Mouse (Mus musculus): ENCODE measurements at regions not wholly inside any gene's neighbourhood (a gene's known extent, or its start where the extent isn't known, plus 50 kb on each side); places are given as distances from the start of the nearest gene placed in this dataset.

DNA sequence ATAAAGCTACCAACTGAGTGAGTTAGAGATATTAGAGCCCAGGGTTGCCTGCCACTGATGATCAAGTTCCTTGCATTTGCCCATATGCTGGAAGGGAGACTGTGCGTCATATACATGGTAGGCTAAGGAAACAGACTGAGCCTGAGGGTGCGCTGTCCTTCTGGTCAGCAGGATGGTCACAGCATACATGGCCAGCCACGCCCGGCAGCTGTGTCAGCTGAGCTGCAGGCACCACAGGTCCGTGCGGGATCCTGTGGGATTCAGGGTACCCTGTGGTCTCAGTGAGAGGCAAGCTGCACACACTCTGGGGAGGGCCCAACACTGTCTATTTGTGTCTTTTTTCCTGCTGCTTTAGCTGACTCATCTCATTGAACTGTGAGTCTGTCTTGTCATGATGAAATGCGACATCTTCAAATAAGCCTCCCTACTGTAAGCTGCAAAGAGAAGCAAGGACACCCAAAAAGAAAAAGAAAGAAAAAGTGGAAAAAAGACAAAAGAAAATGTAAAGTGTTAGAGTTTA lies 131.3 kb upstream of the Fmo9 start:
- Histone ChIP-seq H3K27me3 (ENCODE audit: insufficient read depth, low read length) (no peaks in the 10 kb centered on the region), H3K4me1 (ENCODE audit: insufficient read depth, low read length) (no peaks in the 10 kb centered on the region), H3K27ac (ENCODE audit: low read depth, low read length) (no peak overlapping the region), H3K4me3 (ENCODE audit: low read depth, low read length) (no peak overlapping the region), H3K36me3 (ENCODE audit: insufficient read depth, low read length) (no peaks in the 10 kb centered on the region), H3K4me2 (ENCODE audit: low read depth, low read length, poor library complexity, severe bottlenecking) (no peak overlapping the region), H3K9me3 (ENCODE audit: low read length) (no peaks in the 10 kb centered on the region), H3K9ac (replicated peaks; ENCODE audit: low read length, poor library complexity, severe bottlenecking) (no peak overlapping the region)
- DNase-seq (ENCODE audit: low spot score) = no peak
- TF ChIP-seq CTCF (IDR thresholded peaks at IDR 0.05) = no peak
- ATAC-seq (ENCODE audit: low FRiP score) = no peak
- 88% methylated on average over 7 of the region's 7 CpGs for WGBS

DNA sequence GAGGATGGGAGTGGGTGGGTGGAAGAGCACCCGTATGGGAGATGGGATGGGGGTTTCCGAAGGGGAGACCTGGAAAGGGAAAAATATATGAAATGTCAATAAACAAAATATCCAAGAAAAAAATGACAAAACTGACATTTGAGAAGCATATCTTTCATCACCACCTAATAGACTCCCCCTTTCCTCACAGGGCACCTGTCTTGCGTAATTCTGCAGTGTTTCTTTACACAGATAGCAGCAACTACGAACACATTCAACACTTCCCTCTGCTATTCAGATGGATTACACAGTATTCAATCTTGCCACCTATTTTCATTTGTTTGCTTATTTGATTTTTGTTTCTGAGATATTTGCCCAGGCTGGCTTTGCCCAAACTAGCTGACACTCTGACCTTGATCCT lies 136.3 kb upstream of the Fmo9 start:
- Histone ChIP-seq H3K9me3 (ENCODE audit: low read length) (no peaks in the 10 kb centered on the region), H3K36me3 (ENCODE audit: insufficient read depth, low read length) (no peaks in the 10 kb centered on the region), H3K27me3 (ENCODE audit: insufficient read depth, low read length) (no peaks in the 10 kb centered on the region), H3K9ac (replicated peaks; ENCODE audit: low read length, poor library complexity, severe bottlenecking) (no peak overlapping the region), H3K4me2 (ENCODE audit: low read depth, low read length, poor library complexity, severe bottlenecking) (no peak overlapping the region), H3K27ac (ENCODE audit: low read depth, low read length) (no peak overlapping the region), H3K4me3 (ENCODE audit: low read depth, low read length) (no peak overlapping the region), H3K4me1 (ENCODE audit: insufficient read depth, low read length) (no peaks in the 10 kb centered on the region)
- ATAC-seq (ENCODE audit: low FRiP score) = no peak
- WGBS = 96% methylated on average over 4 of the region's 4 CpGs
- no peak for DNase-seq (ENCODE audit: low spot score)
- TF ChIP-seq CTCF (IDR thresholded peaks at IDR 0.05) = no peak

DNA sequence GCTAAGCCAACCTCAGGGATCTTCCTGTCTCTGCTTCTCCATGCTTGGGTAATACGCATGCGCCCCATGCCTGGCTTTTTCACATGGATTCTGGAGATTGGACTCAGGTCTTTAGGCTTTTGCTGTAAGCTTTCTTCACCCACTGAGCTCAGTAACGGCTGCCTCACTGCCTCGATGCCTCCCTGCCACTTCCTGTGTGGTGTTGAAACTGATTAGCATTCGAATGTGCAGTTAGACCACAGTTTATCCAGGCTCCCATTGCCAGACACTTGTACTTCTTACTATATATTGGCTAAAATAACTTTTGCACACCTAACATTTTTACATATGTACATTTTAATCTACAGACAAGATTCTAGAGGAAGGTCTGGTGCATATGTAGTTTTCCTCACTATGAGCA lies 137.0 kb upstream of the Fmo9 start:
- H3K9me3 ChIP-seq (ENCODE audit: low read length) = no peaks in the 10 kb centered on the region
- ATAC-seq (ENCODE audit: low FRiP score) = no peak
- no peak for TF ChIP-seq CTCF (IDR thresholded peaks at IDR 0.05)
- no peak for DNase-seq (ENCODE audit: low spot score)
- no peak overlapping the region for H3K27ac ChIP-seq (ENCODE audit: low read depth, low read length)
- H3K9ac ChIP-seq (replicated peaks; ENCODE audit: low read length, poor library complexity, severe bottlenecking) = no peak overlapping the region
- no peak overlapping the region for H3K4me3 ChIP-seq (ENCODE audit: low read depth, low read length)
- 67% methylated on average over 5 of the region's 5 CpGs for WGBS
- H3K36me3 ChIP-seq (ENCODE audit: insufficient read depth, low read length) = no peaks in the 10 kb centered on the region
- H3K27me3 ChIP-seq (ENCODE audit: insufficient read depth, low read length) = no peaks in the 10 kb centered on the region
- no peak overlapping the region for H3K4me2 ChIP-seq (ENCODE audit: low read depth, low read length, poor library complexity, severe bottlenecking)
- H3K4me1 ChIP-seq (ENCODE audit: insufficient read depth, low read length) = no peaks in the 10 kb centered on the region

DNA sequence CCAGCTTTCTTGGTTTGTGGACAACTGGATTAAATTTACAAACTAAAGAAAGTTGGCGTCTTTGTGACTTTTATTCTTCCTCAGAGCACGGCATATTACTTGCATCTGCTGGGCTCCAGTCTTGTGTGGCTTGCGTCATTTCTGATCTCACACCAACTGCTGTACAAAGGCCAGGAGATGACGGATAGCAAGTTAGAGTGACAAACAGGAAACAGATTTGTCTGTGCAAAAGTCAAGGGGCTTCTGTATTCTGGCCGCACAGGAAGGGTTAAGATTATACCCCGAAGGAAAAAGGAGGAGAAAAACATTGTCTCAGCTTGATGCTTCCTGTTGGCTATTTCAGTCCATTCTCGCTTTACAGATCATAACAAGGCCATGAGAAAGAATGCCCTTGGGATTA lies 137.8 kb upstream of the Fmo9 start:
- ATAC-seq (ENCODE audit: low FRiP score) (no peak), DNase-seq (ENCODE audit: low spot score) (no peak)
- TF ChIP-seq CTCF (IDR thresholded peaks at IDR 0.05) = no peak
- H3K9me3 ChIP-seq (ENCODE audit: low read length) = no peaks in the 10 kb centered on the region
- H3K9ac ChIP-seq (replicated peaks; ENCODE audit: low read length, poor library complexity, severe bottlenecking) = no peak overlapping the region
- no peak overlapping the region for H3K4me3 ChIP-seq (ENCODE audit: low read depth, low read length)
- no peaks in the 10 kb centered on the region for H3K4me1 ChIP-seq (ENCODE audit: insufficient read depth, low read length)
- no peak overlapping the region for H3K4me2 ChIP-seq (ENCODE audit: low read depth, low read length, poor library complexity, severe bottlenecking)
- no peaks in the 10 kb centered on the region for H3K36me3 ChIP-seq (ENCODE audit: insufficient read depth, low read length)
- no peak overlapping the region for H3K27ac ChIP-seq (ENCODE audit: low read depth, low read length)
- H3K27me3 ChIP-seq (ENCODE audit: insufficient read depth, low read length) = no peaks in the 10 kb centered on the region
- 77% methylated on average over 7 of the region's 7 CpGs for WGBS

DNA sequence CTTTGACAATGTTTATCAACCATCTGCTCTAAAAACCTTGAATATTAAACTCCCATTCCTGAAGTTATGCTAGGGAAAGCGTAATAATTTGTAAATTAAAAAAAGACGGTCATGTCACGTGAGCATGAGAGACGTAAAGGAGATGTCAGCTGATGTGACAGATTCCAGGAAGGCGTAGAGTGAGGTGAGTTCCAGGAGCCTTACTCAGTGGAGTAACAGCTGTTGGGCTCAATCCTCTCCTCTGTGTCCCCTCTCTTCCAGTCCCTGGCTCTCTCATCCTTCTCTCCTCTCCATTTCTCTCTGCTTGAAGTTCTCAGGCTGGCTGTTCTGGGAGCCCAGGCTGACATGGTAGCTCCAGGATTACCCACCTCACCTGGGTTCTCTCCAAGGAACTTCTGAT lies 138.4 kb upstream of the Fmo9 start:
- Histone ChIP-seq H3K4me1 (ENCODE audit: insufficient read depth, low read length) (no peaks in the 10 kb centered on the region), H3K27me3 (ENCODE audit: insufficient read depth, low read length) (no peaks in the 10 kb centered on the region), H3K27ac (ENCODE audit: low read depth, low read length) (no peak overlapping the region), H3K9ac (replicated peaks; ENCODE audit: low read length, poor library complexity, severe bottlenecking) (no peak overlapping the region), H3K9me3 (ENCODE audit: low read length) (no peaks in the 10 kb centered on the region), H3K4me2 (ENCODE audit: low read depth, low read length, poor library complexity, severe bottlenecking) (no peak overlapping the region), H3K36me3 (ENCODE audit: insufficient read depth, low read length) (no peaks in the 10 kb centered on the region), H3K4me3 (ENCODE audit: low read depth, low read length) (no peak overlapping the region)
- ATAC-seq (ENCODE audit: low FRiP score) (no peak), DNase-seq (ENCODE audit: low spot score) (no peak)
- no peak for TF ChIP-seq CTCF (IDR thresholded peaks at IDR 0.05)
- 94% methylated on average over 5 of the region's 5 CpGs for WGBS

DNA sequence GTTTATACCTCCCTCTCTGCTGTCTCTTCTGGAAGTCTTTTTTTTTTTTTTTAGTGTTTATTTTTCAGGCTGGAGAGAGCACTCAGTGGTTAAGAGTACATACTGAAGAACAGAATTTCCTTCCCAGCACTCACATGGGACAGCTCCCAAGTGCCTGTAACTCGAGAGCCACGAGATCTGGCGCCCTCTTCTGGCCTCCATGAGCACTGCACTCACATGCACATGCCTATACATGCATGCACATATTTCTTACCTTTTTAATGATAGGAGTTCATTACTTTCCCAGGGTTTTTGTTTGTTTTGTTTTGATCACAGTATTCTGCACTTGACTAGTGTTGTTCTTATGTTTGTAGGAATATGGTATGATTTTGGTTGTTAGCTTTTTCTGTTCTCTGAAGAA lies 139.5 kb upstream of the Fmo9 start:
- ATAC-seq (ENCODE audit: low FRiP score) (no peak), DNase-seq (ENCODE audit: low spot score) (no peak)
- H3K4me3 ChIP-seq (ENCODE audit: low read depth, low read length) = no peak overlapping the region
- no peaks in the 10 kb centered on the region for H3K36me3 ChIP-seq (ENCODE audit: insufficient read depth, low read length)
- H3K27me3 ChIP-seq (ENCODE audit: insufficient read depth, low read length) = no peaks in the 10 kb centered on the region
- H3K27ac ChIP-seq (ENCODE audit: low read depth, low read length) = no peak overlapping the region
- no peak overlapping the region for H3K4me2 ChIP-seq (ENCODE audit: low read depth, low read length, poor library complexity, severe bottlenecking)
- no peak overlapping the region for H3K9ac ChIP-seq (replicated peaks; ENCODE audit: low read length, poor library complexity, severe bottlenecking)
- H3K4me1 ChIP-seq (ENCODE audit: insufficient read depth, low read length) = no peaks in the 10 kb centered on the region
- no peaks in the 10 kb centered on the region for H3K9me3 ChIP-seq (ENCODE audit: low read length)
- peak; percentile 36 for TF ChIP-seq CTCF (IDR thresholded peaks at IDR 0.05)
- 59% methylated on average over 3 of the region's 3 CpGs for WGBS
